Mouse (Mus musculus) mouse trophoblast stem cell (cell line): ENCODE data around the gene Dio1.

Experiments used
- in situ Hi-C, 2 experiments: fragments of 300-500 bp; cut with MseI, MboI; formaldehyde crosslinking; loops; 2 replicates in 1 of 2; 3 replicates in 1 of 2; pipeline ENCODE4 v1.15.1; 2025

Gene Dio1

GRCm38 (mm10) chr4:107247110-107247509, 59.9 kb downstream of the Dio1 start:
- in situ Hi-C loops, result loop anchor here in 1 of 2 experiments (10.0 kb wide), 1 partner anchor 98 kb away; no protein-coding TSS in a partner anchor

GRCm38 (mm10) chr4:107246040-107246439, 60.9 kb downstream of the Dio1 start:
- in situ Hi-C loops, result loop anchor here in 1 of 2 experiments (10.0 kb wide), 1 partner anchor 99 kb away; no protein-coding TSS in a partner anchor

GRCm38 (mm10) chr4:107245368-107245767, 61.6 kb downstream of the Dio1 start:
- in situ Hi-C loops, result loop anchor here in 1 of 2 experiments (10.0 kb wide), 1 partner anchor 99 kb away; no protein-coding TSS in a partner anchor

DNA sequence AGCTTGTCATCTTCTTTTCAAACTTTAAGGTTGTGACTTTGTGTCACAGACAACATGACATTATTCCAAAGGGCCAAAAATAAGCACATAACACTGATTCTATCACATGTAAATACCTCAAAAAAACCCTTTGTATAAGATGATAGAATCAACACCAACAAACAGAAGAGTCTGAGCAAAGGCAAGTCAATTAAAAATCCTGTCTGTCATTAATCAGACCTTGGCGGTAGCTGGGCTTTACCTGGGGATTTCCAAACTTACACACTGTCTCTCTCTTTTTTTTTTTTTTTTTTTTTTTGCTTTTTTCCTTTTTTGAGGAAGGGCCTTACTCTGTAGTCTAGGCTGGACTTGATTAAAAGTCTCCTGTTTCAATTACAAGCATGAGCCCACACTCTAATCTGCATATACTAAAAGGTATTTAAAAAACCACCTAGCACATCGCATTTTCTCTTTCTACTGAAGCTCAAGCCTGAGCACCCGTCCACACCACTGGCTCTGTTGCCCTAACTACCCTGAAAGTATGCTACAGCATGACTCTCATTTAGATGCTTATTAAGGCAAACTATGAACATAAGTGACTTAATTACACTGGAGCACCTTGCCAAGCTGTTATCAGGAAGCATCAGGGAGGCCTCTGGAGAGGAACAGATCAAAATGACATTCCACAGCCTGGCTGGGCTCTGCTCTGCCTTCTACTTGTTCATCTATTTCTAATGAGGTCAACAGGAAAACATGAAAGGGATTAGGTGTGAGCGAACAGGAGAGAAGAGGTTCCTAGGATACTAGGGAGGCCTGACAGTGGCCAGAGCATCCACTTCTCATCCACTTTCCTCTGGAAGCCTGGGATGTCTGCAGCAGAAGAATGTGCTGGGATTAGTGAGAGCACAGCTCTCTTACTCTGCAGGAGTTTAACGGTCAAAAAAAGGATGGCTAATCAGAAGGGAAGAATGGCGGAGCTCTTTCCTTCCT, 63.3 kb downstream of the Dio1 start:
- in situ Hi-C loops, result loop anchor here in 1 of 2 experiments (10.0 kb wide), 1 partner anchor 101 kb away; no protein-coding TSS in a partner anchor
